ENCODE assay signal across 29 mouse cellular contexts in genomic region chr14:32087584-32088248, GRCm38 (mm10). TPM values are rescaled to one million over a fixed set of nuclear protein-coding genes. Genes with fewer than 3 reads are reported as not detected.
DNase-seq lines count a peak whose midpoint lies in the region; ATAC-seq and TF ChIP-seq lines count a peak whose summit lies in the region.
"Not testable (repeated sequence)": the region's sequence is repeated elsewhere in the genome, so short reads cannot be mapped to it uniquely, and the experiment has no call there.
"Had no signal": no experiment of that assay in that cellular context is flagged by ENCODE, and none has a peak within 500 bp of the region (broad histone marks: within the 10 kb centered on the region; RNA-seq: fewer than 3 reads in every experiment).

No protein-coding gene starts in this region.

- TF ChIP-seq EP300 in heart, adult 2 months (IDR thresholded peaks at IDR 0.05; ENCODE audit: insufficient read depth, low read depth, low read length); liver, embryonic 14.5 days (IDR thresholded peaks at IDR 0.05; ENCODE audit: low read depth): not testable (repeated sequence)

- not testable (repeated sequence) for ATAC-seq in G1E (ENCODE audit: extremely low read depth, insufficient number of reproducible peaks, low FRiP score, poor library complexity, severe bottlenecking); heart, embryonic 14.5 days (ENCODE audit: insufficient number of reproducible peaks, insufficient read depth, low FRiP score, low read depth); kidney, embryonic 15.5 days (replicated peaks; ENCODE audit: low FRiP score); liver, embryonic 11.5 days (replicated peaks; ENCODE audit: low FRiP score); liver, embryonic 14.5 days (ENCODE audit: insufficient read depth)

- H3K9me3 ChIP-seq in E14TG2a.4 (ENCODE audit: low read length); G1E (replicated peaks); heart, embryonic 14.5 days (ENCODE audit: control insufficient read depth, low read length); kidney, embryonic 15.5 days (replicated peaks); liver, embryonic 11.5 days (ENCODE audit: control insufficient read depth, low read length); liver, embryonic 14.5 days (ENCODE audit: control insufficient read depth, low read length): not testable (repeated sequence)

- peaks cover 53% of the 10 kb centered on the region for H3K36me3 ChIP-seq in E14TG2a.4 (ENCODE audit: insufficient read depth, low read length)
- peaks cover 49% of the 10 kb centered on the region for H3K36me3 ChIP-seq in G1E (replicated peaks)
- not testable (repeated sequence) for H3K36me3 ChIP-seq in heart, adult 2 months (ENCODE audit: control insufficient read depth, insufficient read depth, low read length); liver, embryonic 11.5 days (ENCODE audit: control insufficient read depth, insufficient read depth, low read length); liver, embryonic 14.5 days (replicated peaks; ENCODE audit: control insufficient read depth, insufficient read depth, low read depth)
- peaks cover 29% of the 10 kb centered on the region for H3K36me3 ChIP-seq in heart, embryonic 14.5 days (ENCODE audit: control insufficient read depth, insufficient read depth, low read length)
- H3K36me3 ChIP-seq in kidney, embryonic 15.5 days = peaks cover 15% of the 10 kb centered on the region

- not testable (repeated sequence) for H3K79me2 ChIP-seq in heart, adult 2 months (replicated peaks; ENCODE audit: control insufficient read depth, insufficient read depth, low read length)

- not testable (repeated sequence) for TF ChIP-seq POLR2A in heart, adult 2 months (IDR thresholded peaks at IDR 0.05; ENCODE audit: insufficient read depth, low read depth, low read length)

- peak overlapping the region; percentile 84 for H3K4me3 ChIP-seq in E14TG2a.4 (replicated peaks; ENCODE audit: low read length)
- peak overlapping the region; percentile 80; the same call in 1 of the 2 replicates for H3K4me3 ChIP-seq in G1E (ENCODE audit: low read depth, low read length)
- H3K4me3 ChIP-seq in heart, adult 2 months; heart, embryonic 14.5 days (ENCODE audit: control insufficient read depth in 1 of 2, insufficient read depth in 1 of 2, low read depth in 1 of 2, low read length in 2 of 2); kidney, embryonic 15.5 days (replicated peaks); liver, embryonic 11.5 days (ENCODE audit: low read depth, low read length); liver, embryonic 14.5 days (ENCODE audit: insufficient read depth in 1 of 2, low read depth in 2 of 2, low read length in 2 of 2): not testable (repeated sequence)

- H3K27me3 ChIP-seq in E14TG2a.4 (ENCODE audit: insufficient read depth, low read length); G1E (ENCODE audit: insufficient read depth, low read length); heart, adult 2 months (ENCODE audit: control insufficient read depth, insufficient read depth, low read length); heart, embryonic 14.5 days (ENCODE audit: control insufficient read depth, insufficient read depth, low read length); kidney, embryonic 15.5 days; liver, embryonic 11.5 days (replicated peaks; ENCODE audit: control insufficient read depth, insufficient read depth, low read length); liver, embryonic 14.5 days (ENCODE audit: control insufficient read depth, insufficient read depth, low read length): not testable (repeated sequence)

- not testable (repeated sequence) for DNase-seq in G1E (ENCODE audit: low spot score); heart, adult 2 months; liver, embryonic 11.5 days (ENCODE audit: low spot score); liver, embryonic 14.5 days (ENCODE audit: low read depth in 3 of 3, low spot score in 3 of 3)

- intact Hi-C loops in heart, adult 2 months (cut with DNase I) = loop anchor here (5.0 kb wide), 1 partner anchor 445 kb away; the partner anchor contains the start of genes Btd, Gm49387 and Hacl1

- TF ChIP-seq CTCF in E14TG2a.4 (conservative IDR thresholded peaks at IDR 0.05; ENCODE audit: low read length); G1E (IDR thresholded peaks at IDR 0.05; ENCODE audit: low read depth, low read length): not testable (repeated sequence)
- 0 out of 2 replicates have a peak, but pooled peaks have one; percentile 12 for TF ChIP-seq CTCF in heart, adult 2 months (IDR thresholded peaks at IDR 0.05)
- TF ChIP-seq CTCF in liver, embryonic 14.5 days (IDR thresholded peaks at IDR 0.05; ENCODE audit: low read depth) = peak; percentile 16; the same call in 1 of the 2 replicates

- H3K4me2 ChIP-seq in heart, embryonic 14.5 days (ENCODE audit: low read length) = peak overlapping the region; percentile 65; the same call in 1 of the 2 replicates
- peak overlapping the region; percentile 60 for H3K4me2 ChIP-seq in kidney, embryonic 15.5 days
- peak overlapping the region; percentile 91 for H3K4me2 ChIP-seq in liver, embryonic 11.5 days
- peak overlapping the region; percentile 86 for H3K4me2 ChIP-seq in liver, embryonic 14.5 days (ENCODE audit: low read depth)

- not testable (repeated sequence) for H3K9ac ChIP-seq in heart, adult 2 months (ENCODE audit: low read depth, low read length); heart, embryonic 14.5 days (ENCODE audit: low read length); kidney, embryonic 15.5 days; liver, embryonic 11.5 days (ENCODE audit: low read depth, low read length); liver, embryonic 14.5 days (replicated peaks)

- 93% methylated on average over 7 of the region's 7 CpGs for WGBS in heart, adult 2 months
- 92% methylated on average over 7 of the region's 7 CpGs for WGBS in heart, embryonic 14.5 days
- WGBS in kidney, embryonic 15.5 days = 89% methylated on average over 7 of the region's 7 CpGs
- 81% methylated on average over 7 of the region's 7 CpGs for WGBS in liver, embryonic 11.5 days
- WGBS in liver, embryonic 14.5 days (ENCODE audit: insufficient replicate concordance) = 81% methylated on average over 7 of the region's 7 CpGs

- H3K4me1 ChIP-seq in E14TG2a.4 (replicated peaks; ENCODE audit: low read depth, low read length) = peaks cover 58% of the 10 kb centered on the region
- peaks cover 36% of the 10 kb centered on the region for H3K4me1 ChIP-seq in G1E (ENCODE audit: insufficient read depth, low read depth, low read length)
- H3K4me1 ChIP-seq in heart, adult 2 months (ENCODE audit: control insufficient read depth, insufficient read depth, low read length); liver, embryonic 11.5 days (replicated peaks; ENCODE audit: control insufficient read depth, insufficient read depth, low read length); liver, embryonic 14.5 days (replicated peaks; ENCODE audit: control insufficient read depth in 2 of 2, insufficient read depth in 2 of 2, low read length in 1 of 2): not testable (repeated sequence)
- peaks cover 4 to 17% of the 10 kb centered on the region in 2 experiments; a peak in 3 of 4 replicates for H3K4me1 ChIP-seq in heart, embryonic 14.5 days (ENCODE audit: control insufficient read depth in 2 of 2, insufficient read depth in 2 of 2, low read length in 2 of 2)
- peaks cover 44% of the 10 kb centered on the region for H3K4me1 ChIP-seq in kidney, embryonic 15.5 days

- H3K27ac ChIP-seq in heart, adult 2 months; heart, embryonic 14.5 days (replicated peaks in 1 of 2; ENCODE audit: control insufficient read depth in 1 of 2, insufficient read depth in 1 of 2, low read depth in 2 of 2, low read length in 2 of 2); kidney, embryonic 15.5 days; liver, embryonic 11.5 days (ENCODE audit: low read depth, low read length); liver, embryonic 14.5 days: not testable (repeated sequence)

RNA-seq across cellular contexts. Expression of gene Dph3, which starts 2.2 kb away (rescaled TPM):
- total RNA-seq in G1E (2014; fragmentation: Nextera tagmentation) (68.0 and 88.7 TPM in 2 replicates), G1E (2017) (67.3 and 70.3 TPM in 2 replicates)
- polyA plus RNA-seq in G1E (2012) = 17.5 and 26.1 TPM in 2 replicates
- 10 to 100 TPM; 81.7 to 99.2 TPM for total RNA-seq in heart, adult 2 months (2021)
- polyA plus RNA-seq in heart, adult 2 months (2012; rRNA removed) = 40.2 and 63.3 TPM in 2 replicates
- polyA plus RNA-seq in heart, embryonic 14.5 days (2014; fragmentation: Nextera tagmentation; extraction: Ambion mirVana) = 93.4 and 96.0 TPM in 2 replicates
- polyA plus RNA-seq in kidney, embryonic 15.5 days (2015; fragmentation: Nextera tagmentation; extraction: Ambion mirVana) = 92.9 and 109 TPM in 2 replicates
- 130 and 141 TPM in 2 replicates for polyA plus RNA-seq in liver, embryonic 11.5 days (2014; fragmentation: Nextera tagmentation; extraction: Ambion mirVana)
- polyA plus RNA-seq in liver, embryonic 14.5 days (2012; rRNA removed) = 10.8 and 29.5 TPM in 2 replicates
- 87.1 and 87.7 TPM in 2 replicates for polyA plus RNA-seq in liver, embryonic 14.5 days (2014; fragmentation: Nextera tagmentation; extraction: Ambion mirVana)

RNA-seq across cellular contexts. Expression of gene Oxnad1, which starts 2.5 kb away (rescaled TPM):
- total RNA-seq in G1E (2014; fragmentation: Nextera tagmentation) (28.3 and 36.0 TPM in 2 replicates), G1E (2017) (53.5 and 61.3 TPM in 2 replicates)
- 8.1 and 13.0 TPM in 2 replicates for polyA plus RNA-seq in G1E (2012)
- total RNA-seq in heart, adult 2 months (2021) = 10 to 100 TPM; 49.5 to 54.9 TPM
- polyA plus RNA-seq in heart, adult 2 months (2012; rRNA removed) = 53.9 and 92.7 TPM in 2 replicates
- polyA plus RNA-seq in heart, embryonic 14.5 days (2014; fragmentation: Nextera tagmentation; extraction: Ambion mirVana) = 25.8 and 29.9 TPM in 2 replicates
- 38.7 and 42.2 TPM in 2 replicates for polyA plus RNA-seq in kidney, embryonic 15.5 days (2015; fragmentation: Nextera tagmentation; extraction: Ambion mirVana)
- polyA plus RNA-seq in liver, embryonic 11.5 days (2014; fragmentation: Nextera tagmentation; extraction: Ambion mirVana) = 27.2 and 32.9 TPM in 2 replicates
- 13.2 and 14.2 TPM in 2 replicates for polyA plus RNA-seq in liver, embryonic 14.5 days (2012; rRNA removed)
- 11.2 and 12.9 TPM in 2 replicates for polyA plus RNA-seq in liver, embryonic 14.5 days (2014; fragmentation: Nextera tagmentation; extraction: Ambion mirVana)

RNA-seq across cellular contexts. Expression of gene Msmb, which starts 54.1 kb away (rescaled TPM):
- total RNA-seq in G1E (2014; fragmentation: Nextera tagmentation) (2.1 TPM in 1 of 2 replicates, not detected in the other), G1E (2017) (0.41 and 0.44 TPM in 2 replicates)
- polyA plus RNA-seq in G1E (2012) = not detected in 2 replicates
- not detected for total RNA-seq in heart, adult 2 months (2021)
- polyA plus RNA-seq in heart, adult 2 months (2012; rRNA removed) = not detected in 2 replicates
- polyA plus RNA-seq in heart, embryonic 14.5 days (2014; fragmentation: Nextera tagmentation; extraction: Ambion mirVana) = 0.55 TPM in 1 of 2 replicates, not detected in the other
- not detected in 2 replicates for polyA plus RNA-seq in kidney, embryonic 15.5 days (2015; fragmentation: Nextera tagmentation; extraction: Ambion mirVana)
- polyA plus RNA-seq in liver, embryonic 11.5 days (2014; fragmentation: Nextera tagmentation; extraction: Ambion mirVana) = 0.38 TPM in 1 of 2 replicates, not detected in the other
- polyA plus RNA-seq in liver, embryonic 14.5 days (2012; rRNA removed) = 0.13 and 0.19 TPM in 2 replicates
- 0.33 and 0.38 TPM in 2 replicates for polyA plus RNA-seq in liver, embryonic 14.5 days (2014; fragmentation: Nextera tagmentation; extraction: Ambion mirVana)
- total RNA-seq: adrenal gland, adult 8-10 months; adrenal gland, postnatal 25 days; gastrocnemius, adult 18-20 months; gastrocnemius, postnatal 10 days; gastrocnemius, postnatal 36 days; granulocyte monocyte progenitor cell, adult 5-6 weeks; heart, adult 8-10 months; heart, postnatal 10 days; heart, postnatal 36 days had no signal
- polyA plus RNA-seq: brain, embryonic 14.5 days; cortical plate, adult 2 months; embryonic facial prominence, embryonic 10.5 days; embryonic facial prominence, embryonic 13.5 days; forebrain, embryonic 10.5 days; forebrain, embryonic 13.5 days; forebrain, embryonic 16.5 days; heart, embryonic 11.5 days; hindbrain, embryonic 10.5 days; hindbrain, embryonic 13.5 days; hindbrain, embryonic 16.5 days; intestine, embryonic 15.5 days had no signal

RNA-seq across cellular contexts. Expression of gene Galnt15, which starts 58.9 kb away (rescaled TPM):
- not detected in 2 replicates for total RNA-seq in G1E (2014; fragmentation: Nextera tagmentation)
- 0.05 and 0.06 TPM in 2 replicates for total RNA-seq in G1E (2017)
- not detected in 2 replicates for polyA plus RNA-seq in G1E (2012)
- total RNA-seq in heart, adult 2 months (2021) = 10 to 100 TPM; 10.1 to 18.1 TPM
- 11.2 and 14.6 TPM in 2 replicates for polyA plus RNA-seq in heart, adult 2 months (2012; rRNA removed)
- polyA plus RNA-seq in heart, embryonic 14.5 days (2014; fragmentation: Nextera tagmentation; extraction: Ambion mirVana) = 0.27 and 0.32 TPM in 2 replicates
- 0.38 and 0.64 TPM in 2 replicates for polyA plus RNA-seq in kidney, embryonic 15.5 days (2015; fragmentation: Nextera tagmentation; extraction: Ambion mirVana)
- polyA plus RNA-seq in liver, embryonic 11.5 days (2014; fragmentation: Nextera tagmentation; extraction: Ambion mirVana) = not detected in 2 replicates
- not detected in 2 replicates for polyA plus RNA-seq in liver, embryonic 14.5 days (2012; rRNA removed)
- not detected in 2 replicates for polyA plus RNA-seq in liver, embryonic 14.5 days (2014; fragmentation: Nextera tagmentation; extraction: Ambion mirVana)
- total RNA-seq: granulocyte monocyte progenitor cell, adult 5-6 weeks had no signal
- polyA plus RNA-seq: activated CD4-positive, CD25-positive, alpha-beta regulatory T cell, adult 4 months had no signal
